Mouse (Mus musculus) kidney, adult 2 months (tissue): ENCODE measurements at regions not wholly inside any gene's neighbourhood (a gene's known extent, or its start where the extent isn't known, plus 50 kb on each side); places are given as distances from the start of the nearest gene placed in this dataset.

Experiments used
- CTCF ChIP-seq: fragments of 200-500 bp; conservative IDR thresholded peaks from 2 replicates; pipeline ENCODE4 v1.5.1; 2011; ENCODE audit warnings: low read depth, mild to moderate bottlenecking, control low read depth, low read length, moderate library complexity, mixed read lengths; ENCODE audit not compliant: insufficient read depth, insufficient read length
- POLR2A ChIP-seq: fragments of 200-500 bp; IDR thresholded peaks from one replicate; pipeline ENCODE4 v1.6.1; 2011; ENCODE audit warnings: low read depth, low read length, control low read depth

- no peak for TF ChIP-seq POLR2A
- no peak for TF ChIP-seq CTCF
Observed at GRCm38 (mm10) chr13:48167976-48168375, 93.1 kb upstream of the Id4 start.
